Mouse (Mus musculus) telencephalon, adult 2 months (tissue): Measurements from ENCODE around the gene Mast4.

ENCODE experiments used
- DNase-seq: peaks from one replicate; pipeline ENCODE4 v3.0.0-alpha.2; 2011; ENCODE audit warnings: low read depth, low spot score

Mast4 gene

GRCm38 (mm10) chr13:102811129-102811832 is 523.0 kb downstream of the Mast4 start:
- peak; percentile 10 for DNase-seq

GRCm38 (mm10) chr13:102806652-102807051 is 527.6 kb downstream of the Mast4 start:
- no peak for DNase-seq

GRCm38 (mm10) chr13:102805190-102805589 is 529.1 kb downstream of the Mast4 start:
- DNase-seq = no peak

- no peak for DNase-seq
Observed at GRCm38 (mm10) chr13:102803206-102803605, 531.1 kb downstream of the Mast4 start.

- DNase-seq = no peak
Observed at GRCm38 (mm10) chr13:102792157-102792556, 542.1 kb downstream of the Mast4 start.

GRCm38 (mm10) chr13:102790601-102791155 is 543.6 kb downstream of the Mast4 start:
- DNase-seq = no peak

- peak; percentile 40 for DNase-seq
Observed at GRCm38 (mm10) chr13:102786666-102787230, 547.5 kb downstream of the Mast4 start.

- no peak for DNase-seq
Observed at GRCm38 (mm10) chr13:102783531-102784310, 550.6 kb downstream of the Mast4 start.

GRCm38 (mm10) chr13:102779275-102779674 is 555.0 kb downstream of the Mast4 start:
- no peak for DNase-seq

GRCm38 (mm10) chr13:102778859-102779258 is 555.4 kb downstream of the Mast4 start:
- DNase-seq = no peak

- no peak for DNase-seq
Observed at GRCm38 (mm10) chr13:102775506-102775905, 558.8 kb downstream of the Mast4 start.

- DNase-seq = no peak
Observed at GRCm38 (mm10) chr13:102774786-102775201, 559.5 kb downstream of the Mast4 start.

- DNase-seq = no peak
Observed at GRCm38 (mm10) chr13:102773169-102773568, 561.1 kb downstream of the Mast4 start.

GRCm38 (mm10) chr13:102770194-102770593 is 564.1 kb downstream of the Mast4 start:
- DNase-seq = no peak

- DNase-seq = no peak
Observed at GRCm38 (mm10) chr13:102768512-102768911, 565.8 kb downstream of the Mast4 start.

- DNase-seq = no peak
Observed at GRCm38 (mm10) chr13:102767110-102767509, 567.2 kb downstream of the Mast4 start.

- DNase-seq = no peak
Observed at GRCm38 (mm10) chr13:102765216-102765615, 569.1 kb downstream of the Mast4 start.

- DNase-seq = no peak
Observed at GRCm38 (mm10) chr13:102764218-102764617, 570.1 kb downstream of the Mast4 start.

- DNase-seq = no peak
Observed at GRCm38 (mm10) chr13:102762203-102762602, 572.1 kb downstream of the Mast4 start.

- no peak for DNase-seq
Observed at GRCm38 (mm10) chr13:102761410-102761809, 572.9 kb downstream of the Mast4 start.

- DNase-seq = no peak
Observed at GRCm38 (mm10) chr13:102758021-102758420, 576.3 kb downstream of the Mast4 start.

- DNase-seq = no peak
Observed at GRCm38 (mm10) chr13:102756071-102756470, 578.2 kb downstream of the Mast4 start.
